Mouse (Mus musculus): Measurements from ENCODE around the gene Trim80. TPM values are rescaled to one million over a fixed set of nuclear protein-coding genes. Genes with fewer than 3 reads are reported as not detected.

The Trim80 gene
- polyA plus RNA-seq, 1 experiment from 2014 or later = not detected

DNA sequence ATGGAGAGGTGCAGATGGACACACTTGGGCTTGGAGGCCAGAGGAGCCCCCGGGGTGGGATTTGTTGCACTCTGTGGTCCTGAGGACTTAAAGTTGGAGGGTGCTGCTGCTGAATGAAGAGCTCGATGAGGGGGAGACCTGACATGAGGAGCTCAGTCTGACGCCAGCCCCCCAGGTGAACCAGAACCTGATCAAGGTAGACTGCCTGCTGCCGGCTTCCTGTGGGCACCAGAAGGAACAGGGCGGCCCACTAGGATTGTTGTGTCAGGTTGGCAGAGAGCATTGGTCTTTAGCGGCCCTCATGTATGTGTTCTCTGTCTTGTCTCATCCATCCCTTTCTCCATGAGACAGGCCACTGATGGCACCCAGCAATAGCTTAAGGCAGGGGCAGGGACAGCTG is 34.6 kb upstream of the Trim80 start:
- H3K4me3 ChIP-seq (ENCODE audit: low read depth, low read length) = no peak overlapping the region
- no peaks in the 10 kb centered on the region for H3K9me3 ChIP-seq (replicated peaks; ENCODE audit: control insufficient read depth, low read length)
- no peaks in the 10 kb centered on the region for H3K4me1 ChIP-seq (ENCODE audit: control insufficient read depth, insufficient read depth, low read length)

GRCm38 (mm10) chr11:115406858-115407401 is 33.4 kb upstream of the Trim80 start:
- H3K4me1 ChIP-seq (ENCODE audit: control insufficient read depth, insufficient read depth, low read length) = no peaks in the 10 kb centered on the region
- no peak overlapping the region for H3K4me3 ChIP-seq (ENCODE audit: low read depth, low read length)
- no peak overlapping the region for H3K27ac ChIP-seq (replicated peaks; ENCODE audit: low read depth, low read length)
- H3K36me3 ChIP-seq (replicated peaks; ENCODE audit: control insufficient read depth, insufficient read depth, low read depth, low read length) = peaks cover 4% of the 10 kb centered on the region; the same call in 1 of the 2 replicates
- no peak overlapping the region for H3K9ac ChIP-seq (replicated peaks; ENCODE audit: low read length)
- 94% methylated on average over 17 of the region's 17 CpGs for WGBS
- H3K27me3 ChIP-seq (ENCODE audit: control insufficient read depth, insufficient read depth, low read length) = no peaks in the 10 kb centered on the region
- DNase-seq (ENCODE audit: low spot score) = no peak
- no peaks in the 10 kb centered on the region for H3K9me3 ChIP-seq (replicated peaks; ENCODE audit: control insufficient read depth, low read length)
- ATAC-seq (replicated peaks; ENCODE audit: insufficient number of reproducible peaks, low FRiP score, low TSS enrichment, low read depth) = no peak
- no peak overlapping the region for H3K4me2 ChIP-seq (ENCODE audit: low read depth, low read length)

More for the DNA sequence above, 34.6 kb upstream of the Trim80 start:
- 95% methylated on average over 6 of the region's 6 CpGs for WGBS
- H3K27me3 ChIP-seq (ENCODE audit: control insufficient read depth, insufficient read depth, low read length) = no peaks in the 10 kb centered on the region
- DNase-seq (ENCODE audit: low spot score) (no peak), ATAC-seq (replicated peaks; ENCODE audit: insufficient number of reproducible peaks, low FRiP score, low TSS enrichment, low read depth) (no peak)
- peaks cover 4% of the 10 kb centered on the region; the same call in 1 of the 2 replicates for H3K36me3 ChIP-seq (replicated peaks; ENCODE audit: control insufficient read depth, insufficient read depth, low read depth, low read length)
- H3K4me2 ChIP-seq (ENCODE audit: low read depth, low read length) = no peak overlapping the region
- no peak overlapping the region for H3K9ac ChIP-seq (replicated peaks; ENCODE audit: low read length)
- H3K27ac ChIP-seq (replicated peaks; ENCODE audit: low read depth, low read length) = no peak overlapping the region

DNA sequence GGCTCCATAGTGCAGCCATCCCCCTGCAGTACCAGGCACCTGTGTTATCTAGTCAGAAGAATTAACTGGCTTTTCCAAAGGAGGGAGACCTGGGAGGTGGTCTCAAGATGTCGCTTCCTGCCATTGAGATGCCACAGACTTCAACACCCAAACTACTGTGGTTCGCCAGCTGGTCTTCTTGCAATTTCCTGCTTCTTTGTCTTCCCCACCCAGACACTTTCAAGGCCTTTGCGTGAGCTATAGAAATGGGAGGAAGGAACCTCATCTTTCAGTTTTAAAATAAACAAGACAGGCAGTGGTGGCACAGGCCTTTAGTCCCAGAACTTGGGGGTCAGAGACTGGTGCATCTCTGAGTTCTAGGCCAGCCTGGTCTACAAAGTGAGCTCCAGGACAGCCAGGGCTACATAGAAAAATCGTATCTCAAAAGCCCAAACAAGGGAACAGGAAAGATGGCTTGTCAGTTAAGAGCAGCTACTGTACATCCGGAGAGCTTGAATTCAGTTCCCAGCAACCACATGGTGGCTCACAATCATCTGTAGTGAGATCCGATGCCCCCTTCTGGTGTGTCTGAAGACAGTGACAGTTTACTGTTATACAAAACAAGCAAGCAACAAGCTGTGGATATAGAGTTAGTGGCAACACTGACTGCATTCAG is 32.0 kb upstream of the Trim80 start:
- Histone ChIP-seq H3K27me3 (ENCODE audit: control insufficient read depth, insufficient read depth, low read length) (no peaks in the 10 kb centered on the region), H3K9ac (replicated peaks; ENCODE audit: low read length) (no peak overlapping the region), H3K36me3 (replicated peaks; ENCODE audit: control insufficient read depth, insufficient read depth, low read depth, low read length) (peaks cover 4% of the 10 kb centered on the region; the same call in 1 of the 2 replicates), H3K27ac (replicated peaks; ENCODE audit: low read depth, low read length) (0 out of 2 replicates have a peak overlapping the region, but pooled peaks have one; percentile 30), H3K4me2 (ENCODE audit: low read depth, low read length) (no peak overlapping the region), H3K4me1 (ENCODE audit: control insufficient read depth, insufficient read depth, low read length) (no peaks in the 10 kb centered on the region), H3K9me3 (replicated peaks; ENCODE audit: control insufficient read depth, low read length) (no peaks in the 10 kb centered on the region), H3K4me3 (ENCODE audit: low read depth, low read length) (no peak overlapping the region)
- 88% methylated on average over 6 of the region's 6 CpGs for WGBS
- ATAC-seq (replicated peaks; ENCODE audit: insufficient number of reproducible peaks, low FRiP score, low TSS enrichment, low read depth) = no peak
- DNase-seq (ENCODE audit: low spot score) = no peak

DNA sequence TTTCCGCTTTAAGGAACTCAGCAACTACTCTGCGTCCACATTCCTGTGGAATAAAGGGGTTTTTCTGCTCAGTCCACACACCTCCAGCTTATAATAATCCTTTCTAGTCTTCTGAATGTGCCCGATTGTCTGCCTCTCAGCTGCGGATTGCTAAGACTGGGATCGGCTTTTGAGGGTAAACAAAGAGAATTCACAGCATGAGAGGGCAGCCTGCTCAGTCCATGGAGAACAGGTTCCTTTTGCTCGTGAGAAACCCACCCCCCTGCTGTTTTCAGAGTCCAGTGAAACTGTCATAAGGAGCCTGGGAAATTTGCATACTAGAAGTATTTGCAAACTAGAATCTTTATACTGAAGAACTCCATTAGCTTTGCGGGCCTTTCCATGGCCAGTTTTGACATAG is 30.8 kb upstream of the Trim80 start:
- peak; percentile 45 for DNase-seq (ENCODE audit: low spot score)
- no peak overlapping the region for H3K9ac ChIP-seq (replicated peaks; ENCODE audit: low read length)

GRCm38 (mm10) chr11:115419531-115420237 is 20.7 kb upstream of the Trim80 start, which contains the start of the genes Atp5h and Kctd2:
Gene Atp5h, minus strand, starts transcription at chr11:115419962.
Gene Kctd2, plus strand, starts transcription at chr11:115420128.
- ATAC-seq (replicated peaks; ENCODE audit: insufficient number of reproducible peaks, low FRiP score, low TSS enrichment, low read depth) (peak; percentile 96), DNase-seq (ENCODE audit: low spot score) (peak; percentile 97)
- no peaks in the 10 kb centered on the region for H3K9me3 ChIP-seq (replicated peaks; ENCODE audit: control insufficient read depth, low read length)
- H3K4me3 ChIP-seq (ENCODE audit: low read depth, low read length) = peak within 1 kb of the TSS; percentile 95
- peaks cover 7% of the 10 kb centered on the region for H3K4me1 ChIP-seq (ENCODE audit: control insufficient read depth, insufficient read depth, low read length)
- no peaks in the 10 kb centered on the region for H3K27me3 ChIP-seq (ENCODE audit: control insufficient read depth, insufficient read depth, low read length)
- peak within 1 kb of the TSS; percentile 80 for H3K27ac ChIP-seq (replicated peaks; ENCODE audit: low read depth, low read length)
- no peaks in the 10 kb centered on the region; the same call in none of the 2 replicates for H3K36me3 ChIP-seq (replicated peaks; ENCODE audit: control insufficient read depth, insufficient read depth, low read depth, low read length)
- H3K4me2 ChIP-seq (ENCODE audit: low read depth, low read length) = peak within 1 kb of the TSS; percentile 81
- WGBS = under 1% methylated on average over 54 of the region's 56 CpGs
- peak within 1 kb of the TSS; percentile 97 for H3K9ac ChIP-seq (replicated peaks; ENCODE audit: low read length)

More for the DNA sequence above, 30.8 kb upstream of the Trim80 start:
- Histone ChIP-seq H3K36me3 (replicated peaks; ENCODE audit: control insufficient read depth, insufficient read depth, low read depth, low read length) (peaks cover 4% of the 10 kb centered on the region; the same call in 1 of the 2 replicates), H3K4me2 (ENCODE audit: low read depth, low read length) (no peak overlapping the region), H3K9me3 (replicated peaks; ENCODE audit: control insufficient read depth, low read length) (no peaks in the 10 kb centered on the region), H3K27me3 (ENCODE audit: control insufficient read depth, insufficient read depth, low read length) (no peaks in the 10 kb centered on the region), H3K4me1 (ENCODE audit: control insufficient read depth, insufficient read depth, low read length) (no peaks in the 10 kb centered on the region; the same call in 1 of the 2 replicates), H3K27ac (replicated peaks; ENCODE audit: low read depth, low read length) (peak overlapping the region; percentile 31; the same call in 1 of the 2 replicates), H3K4me3 (ENCODE audit: low read depth, low read length) (no peak overlapping the region)
- no peak for ATAC-seq (replicated peaks; ENCODE audit: insufficient number of reproducible peaks, low FRiP score, low TSS enrichment, low read depth)
- 58% methylated on average over 7 of the region's 7 CpGs for WGBS

- peak; percentile 64 for ATAC-seq (replicated peaks; ENCODE audit: insufficient number of reproducible peaks, low FRiP score, low TSS enrichment, low read depth)
- WGBS = 3% methylated on average over 43 of the region's 45 CpGs
Observed at GRCm38 (mm10) chr11:115420336-115421190, 19.8 kb upstream of the Trim80 start.

DNA sequence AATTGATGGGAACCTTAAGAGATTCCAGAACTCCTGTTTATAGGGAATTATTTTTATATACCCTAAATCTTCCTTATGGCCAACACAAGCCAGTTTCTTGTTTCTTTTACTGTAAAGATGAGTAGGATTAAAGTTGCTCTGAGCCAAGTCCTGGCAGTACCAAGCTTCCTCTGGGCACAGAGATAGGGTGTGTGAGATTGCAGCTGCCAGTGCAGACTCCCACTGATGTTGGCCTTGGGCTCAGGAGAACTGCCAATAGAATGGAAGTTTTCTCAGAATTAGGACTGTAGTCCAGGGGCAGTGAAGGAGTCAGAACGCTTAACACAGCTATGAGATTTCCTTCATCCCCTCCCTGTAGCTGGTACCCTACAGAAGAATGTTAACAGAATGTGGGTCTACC is 19.0 kb upstream of the Trim80 start:
- Histone ChIP-seq H3K9ac (replicated peaks; ENCODE audit: low read length) (peak overlapping the region; percentile 97; the same call in 1 of the 2 replicates), H3K4me1 (ENCODE audit: control insufficient read depth, insufficient read depth, low read length) (peaks cover 7% of the 10 kb centered on the region), H3K4me3 (ENCODE audit: low read depth, low read length) (peak overlapping the region; percentile 95; the same call in 1 of the 2 replicates), H3K27ac (replicated peaks; ENCODE audit: low read depth, low read length) (no peak overlapping the region), H3K4me2 (ENCODE audit: low read depth, low read length) (no peak overlapping the region; the same call in 1 of the 2 replicates), H3K9me3 (replicated peaks; ENCODE audit: control insufficient read depth, low read length) (no peaks in the 10 kb centered on the region), H3K27me3 (ENCODE audit: control insufficient read depth, insufficient read depth, low read length) (no peaks in the 10 kb centered on the region), H3K36me3 (replicated peaks; ENCODE audit: control insufficient read depth, insufficient read depth, low read depth, low read length) (no peaks in the 10 kb centered on the region; the same call in 1 of the 2 replicates)
- ATAC-seq (replicated peaks; ENCODE audit: insufficient number of reproducible peaks, low FRiP score, low TSS enrichment, low read depth) (no peak), DNase-seq (ENCODE audit: low spot score) (no peak)
- 60% methylated on average over 1 of the region's 1 CpGs for WGBS

More at GRCm38 (mm10) chr11:115420336-115421190, 19.8 kb upstream of the Trim80 start:
- Histone ChIP-seq H3K36me3 (replicated peaks; ENCODE audit: control insufficient read depth, insufficient read depth, low read depth, low read length) (no peaks in the 10 kb centered on the region; the same call in none of the 2 replicates), H3K27me3 (ENCODE audit: control insufficient read depth, insufficient read depth, low read length) (no peaks in the 10 kb centered on the region), H3K4me3 (ENCODE audit: low read depth, low read length) (peak overlapping the region; percentile 95), H3K9ac (replicated peaks; ENCODE audit: low read length) (peak overlapping the region; percentile 97), H3K9me3 (replicated peaks; ENCODE audit: control insufficient read depth, low read length) (no peaks in the 10 kb centered on the region), H3K4me1 (ENCODE audit: control insufficient read depth, insufficient read depth, low read length) (peaks cover 7% of the 10 kb centered on the region), H3K27ac (replicated peaks; ENCODE audit: low read depth, low read length) (peak overlapping the region; percentile 80), H3K4me2 (ENCODE audit: low read depth, low read length) (peak overlapping the region; percentile 81)
- DNase-seq (ENCODE audit: low spot score) = peak; percentile 57

Measured in embryonic facial prominence, embryonic 11.5 days (tissue).